Mouse (Mus musculus): ENCODE measurements around the gene Gfra4. TPM values are rescaled to one million over a fixed set of nuclear protein-coding genes. Genes with fewer than 3 reads are reported as not detected.

Gfra4 gene
- 21.3 and 21.8 TPM in 2 replicates for polyA plus RNA-seq (2015; fragmentation: Nextera tagmentation; extraction: Ambion mirVana)

- no peak within 1 kb of the TSS for H3K27ac ChIP-seq (replicated peaks)
- peak within 1 kb of the TSS; percentile 78 for H3K4me2 ChIP-seq
- peaks cover 19% of the 10 kb centered on the region for H3K4me1 ChIP-seq (replicated peaks)
- no peaks in the 10 kb centered on the region for H3K36me3 ChIP-seq
- peak within 1 kb of the TSS; percentile 79 for H3K9ac ChIP-seq
- ATAC-seq (ENCODE audit: low read depth), result no peak
- no peaks in the 10 kb centered on the region for H3K9me3 ChIP-seq
- peaks cover 52% of the 10 kb centered on the region for H3K27me3 ChIP-seq
- peak within 1 kb of the TSS; percentile 55 for H3K4me3 ChIP-seq
- WGBS, result 81% methylated on average over 2 of the region's 2 CpGs
Measured at GRCm38 (mm10) chr2:131042988-131043387, at the start of gene Gfra4. Gfra4 (minus strand) TSS chr2:131043088.

- H3K36me3 ChIP-seq, result no peaks in the 10 kb centered on the region
- H3K27ac ChIP-seq (replicated peaks), result no peak overlapping the region
- no peaks in the 10 kb centered on the region for H3K27me3 ChIP-seq
- no peak overlapping the region for H3K9ac ChIP-seq
- no peak overlapping the region for H3K4me3 ChIP-seq
- no peak overlapping the region for H3K4me2 ChIP-seq
- WGBS, result 82% methylated on average over 3 of the region's 3 CpGs
- no peak for ATAC-seq (ENCODE audit: low read depth)
- no peaks in the 10 kb centered on the region for H3K9me3 ChIP-seq
- no peaks in the 10 kb centered on the region for H3K4me1 ChIP-seq (replicated peaks)
Measured at GRCm38 (mm10) chr2:131090852-131091251, 48.0 kb upstream of the Gfra4 start.

- no peak overlapping the region for H3K4me2 ChIP-seq
- no peak for ATAC-seq (ENCODE audit: low read depth)
- no peaks in the 10 kb centered on the region for H3K4me1 ChIP-seq (replicated peaks)
- H3K27ac ChIP-seq (replicated peaks), result no peak overlapping the region
- no peak overlapping the region for H3K9ac ChIP-seq
- WGBS, result 88% methylated on average over 1 of the region's 1 CpGs
- no peaks in the 10 kb centered on the region for H3K27me3 ChIP-seq
- H3K9me3 ChIP-seq, result no peaks in the 10 kb centered on the region
- no peak overlapping the region for H3K4me3 ChIP-seq
- H3K36me3 ChIP-seq, result no peaks in the 10 kb centered on the region
Measured at GRCm38 (mm10) chr2:131089634-131090033, 46.7 kb upstream of the Gfra4 start.

- Histone ChIP-seq H3K9me3 (no peaks in the 10 kb centered on the region), H3K9ac (no peak overlapping the region), H3K36me3 (no peaks in the 10 kb centered on the region), H3K4me3 (no peak overlapping the region), H3K4me2 (no peak overlapping the region), H3K4me1 (replicated peaks) (no peaks in the 10 kb centered on the region), H3K27me3 (no peaks in the 10 kb centered on the region), H3K27ac (replicated peaks) (no peak overlapping the region)
- ATAC-seq (ENCODE audit: low read depth), result no peak
- 86% methylated on average over 4 of the region's 4 CpGs for WGBS
Measured at GRCm38 (mm10) chr2:131088581-131088980, 45.7 kb upstream of the Gfra4 start.

- H3K4me2 ChIP-seq, result no peak within 1 kb of the TSS
- H3K9ac ChIP-seq, result no peak within 1 kb of the TSS
- WGBS, result 85% methylated on average over 11 of the region's 11 CpGs
Measured at GRCm38 (mm10) chr2:131086667-131087390, 43.9 kb upstream of the Gfra4 start, which contains the start of gene Siglec1. Siglec1 (minus strand) TSS chr2:131086765.

GRCm38 (mm10) chr2:131084206-131084605 is 41.3 kb upstream of the Gfra4 start:
- H3K4me3 ChIP-seq, result no peak overlapping the region
- no peak for ATAC-seq (ENCODE audit: low read depth)
- 87% methylated on average over 4 of the region's 4 CpGs for whole genome bisulfite sequencing
- no peaks in the 10 kb centered on the region for H3K4me1 ChIP-seq (replicated peaks)
- H3K9me3 ChIP-seq, result no peaks in the 10 kb centered on the region
- H3K9ac ChIP-seq, result no peak overlapping the region
- H3K27me3 ChIP-seq, result no peaks in the 10 kb centered on the region
- no peak overlapping the region for H3K4me2 ChIP-seq
- no peak overlapping the region for H3K27ac ChIP-seq (replicated peaks)
- no peaks in the 10 kb centered on the region for H3K36me3 ChIP-seq

More at GRCm38 (mm10) chr2:131086667-131087390, 43.9 kb upstream of the Gfra4 start, which contains the start of gene Siglec1:
- H3K9me3 ChIP-seq, result no peaks in the 10 kb centered on the region
- no peak within 1 kb of the TSS for H3K27ac ChIP-seq (replicated peaks)
- no peaks in the 10 kb centered on the region for H3K4me1 ChIP-seq (replicated peaks)
- H3K27me3 ChIP-seq, result no peaks in the 10 kb centered on the region
- no peak within 1 kb of the TSS for H3K4me3 ChIP-seq
- ATAC-seq (ENCODE audit: low read depth), result no peak
- H3K36me3 ChIP-seq, result no peaks in the 10 kb centered on the region

- H3K27me3 ChIP-seq, result no peaks in the 10 kb centered on the region
- no peak for ATAC-seq (ENCODE audit: low read depth)
- H3K27ac ChIP-seq (replicated peaks), result no peak overlapping the region
- no peak overlapping the region for H3K4me2 ChIP-seq
- no peaks in the 10 kb centered on the region for H3K9me3 ChIP-seq
- WGBS, result 82% methylated on average over 5 of the region's 5 CpGs
- H3K9ac ChIP-seq, result no peak overlapping the region
- no peak overlapping the region for H3K4me3 ChIP-seq
- H3K36me3 ChIP-seq, result no peaks in the 10 kb centered on the region
- no peaks in the 10 kb centered on the region for H3K4me1 ChIP-seq (replicated peaks)
Measured at GRCm38 (mm10) chr2:131080507-131080906, 37.6 kb upstream of the Gfra4 start.

GRCm38 (mm10) chr2:131072536-131072935 is 29.6 kb upstream of the Gfra4 start:
- 88% methylated on average over 10 of the region's 10 CpGs for WGBS
- no peak overlapping the region for H3K9ac ChIP-seq

GRCm38 (mm10) chr2:131067481-131067880 is 24.6 kb upstream of the Gfra4 start:
- 63% methylated on average over 6 of the region's 6 CpGs for WGBS
- ATAC-seq (ENCODE audit: low read depth), result no peak
- Histone ChIP-seq H3K36me3 (no peaks in the 10 kb centered on the region), H3K27ac (replicated peaks) (no peak overlapping the region), H3K9me3 (no peaks in the 10 kb centered on the region), H3K27me3 (peaks cover 30% of the 10 kb centered on the region), H3K9ac (no peak overlapping the region), H3K4me1 (replicated peaks) (peaks cover 8% of the 10 kb centered on the region; the same call in 1 of the 2 replicates), H3K4me3 (no peak overlapping the region), H3K4me2 (no peak overlapping the region)

More at GRCm38 (mm10) chr2:131072536-131072935, 29.6 kb upstream of the Gfra4 start:
- no peaks in the 10 kb centered on the region for H3K9me3 ChIP-seq
- H3K4me3 ChIP-seq, result no peak overlapping the region
- no peak overlapping the region for H3K27ac ChIP-seq (replicated peaks)
- no peaks in the 10 kb centered on the region for H3K4me1 ChIP-seq (replicated peaks)
- no peak overlapping the region for H3K4me2 ChIP-seq
- no peak for ATAC-seq (ENCODE audit: low read depth)
- H3K27me3 ChIP-seq, result no peaks in the 10 kb centered on the region
- no peaks in the 10 kb centered on the region for H3K36me3 ChIP-seq

GRCm38 (mm10) chr2:131066342-131066741 is 23.5 kb upstream of the Gfra4 start:
- no peak overlapping the region for H3K4me3 ChIP-seq
- no peak overlapping the region for H3K27ac ChIP-seq (replicated peaks)
- 69% methylated on average over 9 of the region's 9 CpGs for WGBS
- H3K4me2 ChIP-seq, result no peak overlapping the region
- H3K9me3 ChIP-seq, result no peaks in the 10 kb centered on the region
- peaks cover 8% of the 10 kb centered on the region; the same call in 1 of the 2 replicates for H3K4me1 ChIP-seq (replicated peaks)
- no peak overlapping the region for H3K9ac ChIP-seq
- H3K27me3 ChIP-seq, result peaks cover 41% of the 10 kb centered on the region
- no peaks in the 10 kb centered on the region for H3K36me3 ChIP-seq
- no peak for ATAC-seq (ENCODE audit: low read depth)

GRCm38 (mm10) chr2:131063404-131063864 is 20.5 kb upstream of the Gfra4 start, which contains the start of gene Adam33:
Adam33 (minus strand) TSS chr2:131063814.
- peak within 1 kb of the TSS; percentile 28 for H3K4me3 ChIP-seq
- H3K4me2 ChIP-seq, result peak within 1 kb of the TSS; percentile 55
- H3K36me3 ChIP-seq, result no peaks in the 10 kb centered on the region
- ATAC-seq (ENCODE audit: low read depth), result no peak
- WGBS, result 2% methylated on average over 20 of the region's 27 CpGs
- peaks cover 45% of the 10 kb centered on the region for H3K27me3 ChIP-seq
- peak within 1 kb of the TSS; percentile 55 for H3K9ac ChIP-seq
- no peaks in the 10 kb centered on the region for H3K9me3 ChIP-seq
- H3K27ac ChIP-seq (replicated peaks), result no peak within 1 kb of the TSS
- peaks cover 14% of the 10 kb centered on the region for H3K4me1 ChIP-seq (replicated peaks)

- Histone ChIP-seq H3K4me3 (no peak overlapping the region), H3K4me1 (replicated peaks) (peaks cover 14% of the 10 kb centered on the region), H3K36me3 (no peaks in the 10 kb centered on the region), H3K4me2 (no peak overlapping the region), H3K27me3 (peaks cover 50% of the 10 kb centered on the region), H3K9ac (no peak overlapping the region), H3K27ac (replicated peaks) (no peak overlapping the region), H3K9me3 (no peaks in the 10 kb centered on the region)
- no peak for ATAC-seq (ENCODE audit: low read depth)
- WGBS, result 78% methylated on average over 5 of the region's 5 CpGs
Measured at GRCm38 (mm10) chr2:131061607-131062006, 18.7 kb upstream of the Gfra4 start.

Data from neural tube, embryonic 13.5 days (tissue).